Mouse (Mus musculus): ENCODE results near the gene 4930503B20Rik.

Gene 4930503B20Rik

GRCm38 (mm10) chr3:146652431-146652830 is 1.3 kb upstream of the 4930503B20Rik start:
- DNase-seq (ENCODE audit: low spot score), result no peak

DNA sequence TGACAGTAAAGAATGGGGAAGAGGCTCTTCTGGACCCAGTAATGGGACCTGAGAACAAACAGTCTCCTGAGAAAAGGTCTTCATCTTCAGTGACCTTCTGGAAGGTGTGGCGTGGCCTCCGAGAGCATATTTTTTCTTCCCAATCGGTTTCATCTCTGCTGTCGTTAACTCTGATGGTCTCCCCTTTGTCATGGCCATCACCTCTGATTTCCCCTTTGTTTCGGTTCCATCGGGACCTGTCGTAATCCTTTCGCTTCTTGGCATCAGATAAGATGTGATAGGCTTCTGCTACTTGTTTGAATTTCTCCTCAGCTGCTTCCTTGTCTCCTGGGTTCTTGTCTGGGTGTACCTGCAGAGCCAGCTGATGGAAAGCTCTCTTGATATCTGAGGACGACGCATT is 401 bp downstream of the 4930503B20Rik start:
- no peak for DNase-seq (ENCODE audit: low spot score)

DNA sequence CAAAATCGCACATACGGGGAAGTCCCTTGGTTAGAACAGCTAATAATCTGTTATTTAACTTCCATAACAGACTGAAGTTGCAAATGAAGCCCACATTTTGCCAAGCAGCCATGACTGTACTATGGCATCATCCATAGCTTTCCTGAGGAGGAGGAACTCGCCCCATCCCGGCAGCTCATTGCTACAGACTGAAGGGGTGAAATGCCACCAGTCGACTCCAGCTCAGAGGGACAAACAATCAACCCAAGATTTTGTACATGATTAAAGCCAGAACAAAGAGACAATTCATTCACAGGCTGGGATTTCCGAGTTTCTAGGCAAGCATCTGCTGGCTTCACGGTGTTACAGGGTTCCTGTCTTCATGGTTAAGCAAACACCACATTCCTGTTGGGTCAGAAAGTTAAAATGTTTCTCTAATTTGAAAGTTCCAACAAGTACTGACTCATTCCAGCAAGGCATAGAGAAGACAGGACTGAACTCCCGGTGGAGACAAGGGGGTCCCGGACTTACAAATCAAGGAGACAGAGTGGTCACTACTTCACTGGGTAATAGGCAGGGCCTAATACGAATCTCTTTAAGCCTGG is 1.7 kb downstream of the 4930503B20Rik start:
- no peak for DNase-seq (ENCODE audit: low spot score)

GRCm38 (mm10) chr3:146641818-146642427 is 9.2 kb downstream of the 4930503B20Rik start:
- no peak for DNase-seq (ENCODE audit: low spot score)

DNA sequence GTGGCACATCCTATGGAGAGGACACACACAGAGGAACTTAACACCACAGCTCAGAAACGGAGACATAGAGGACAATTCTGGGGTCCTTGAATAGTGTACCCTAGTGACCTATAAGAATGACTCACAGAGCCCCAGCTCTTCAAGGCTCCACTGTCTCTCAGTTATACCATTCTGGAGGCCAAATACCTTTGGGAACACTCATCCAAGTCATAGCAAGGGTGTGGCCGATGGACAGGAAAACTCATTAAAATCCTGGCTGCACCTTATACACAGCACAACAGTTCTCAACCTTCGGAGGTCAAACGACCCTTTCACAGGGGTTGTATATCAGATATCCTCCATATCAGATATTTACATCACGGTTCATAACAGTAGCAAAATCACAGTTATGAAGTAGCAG is 18.6 kb downstream of the 4930503B20Rik start:
- no peak for DNase-seq (ENCODE audit: low spot score)

DNA sequence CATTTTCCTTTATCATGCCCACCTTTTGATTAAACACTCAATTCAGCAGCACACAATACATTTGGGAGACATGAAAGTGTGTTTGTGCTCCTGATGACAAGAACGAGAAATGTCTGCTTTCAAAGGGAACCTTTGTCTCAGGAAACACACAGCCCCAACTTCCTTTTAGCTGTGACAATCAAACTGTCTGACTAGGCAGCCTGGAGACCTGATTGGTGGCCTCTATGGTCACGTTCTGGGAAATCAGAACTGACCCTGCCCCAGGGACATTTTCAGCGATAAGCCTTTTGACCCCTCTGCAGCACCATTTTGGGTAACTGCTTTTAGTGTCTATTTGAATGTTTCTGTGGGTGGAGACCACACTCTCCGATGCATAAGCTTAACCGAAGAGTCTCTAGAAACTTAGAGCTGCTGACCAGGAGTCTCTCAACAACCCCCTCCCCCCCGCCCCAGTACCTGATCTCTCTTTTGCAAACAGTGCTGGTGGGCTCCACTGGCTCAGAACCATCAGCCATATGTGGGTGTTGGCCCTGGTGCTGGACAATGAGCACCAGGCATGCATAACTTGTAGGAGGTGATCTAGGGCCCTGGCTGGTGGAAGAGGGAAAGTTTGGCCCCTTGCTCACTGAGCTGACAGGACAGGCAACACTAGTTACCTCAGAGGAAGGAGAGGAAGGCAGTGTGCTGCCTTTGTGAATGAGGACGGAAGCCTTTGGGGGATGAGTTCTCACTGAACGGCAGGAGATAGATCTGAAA is 22.7 kb downstream of the 4930503B20Rik start:
- no peak for DNase-seq (ENCODE audit: low spot score)

DNA sequence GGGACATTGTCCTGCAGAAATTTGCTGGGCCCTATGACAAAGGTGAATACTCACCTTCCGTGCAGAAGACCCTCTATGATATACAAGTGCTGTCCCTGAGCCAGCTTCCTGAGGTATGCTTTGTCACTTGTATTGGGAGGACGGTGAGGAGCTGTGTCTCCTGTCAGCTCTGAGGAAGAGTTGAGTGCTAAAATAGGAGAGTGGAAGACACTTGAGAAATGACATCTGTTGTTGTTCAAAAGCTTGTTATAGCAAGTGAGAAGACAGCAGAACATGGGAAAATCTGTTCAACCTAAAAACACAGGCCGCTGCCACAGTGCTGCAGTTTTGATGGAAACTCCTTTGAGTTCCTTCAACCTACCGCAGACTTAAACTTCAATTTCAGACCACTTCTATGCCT is 25.4 kb downstream of the 4930503B20Rik start:
- DNase-seq (ENCODE audit: low spot score), result no peak

- no peak for DNase-seq (ENCODE audit: low spot score)
Measured at GRCm38 (mm10) chr3:146621966-146622365, 29.2 kb downstream of the 4930503B20Rik start.

- peak; percentile 65 for DNase-seq (ENCODE audit: low spot score)
Measured at GRCm38 (mm10) chr3:146620555-146621249, 30.4 kb downstream of the 4930503B20Rik start.

DNA sequence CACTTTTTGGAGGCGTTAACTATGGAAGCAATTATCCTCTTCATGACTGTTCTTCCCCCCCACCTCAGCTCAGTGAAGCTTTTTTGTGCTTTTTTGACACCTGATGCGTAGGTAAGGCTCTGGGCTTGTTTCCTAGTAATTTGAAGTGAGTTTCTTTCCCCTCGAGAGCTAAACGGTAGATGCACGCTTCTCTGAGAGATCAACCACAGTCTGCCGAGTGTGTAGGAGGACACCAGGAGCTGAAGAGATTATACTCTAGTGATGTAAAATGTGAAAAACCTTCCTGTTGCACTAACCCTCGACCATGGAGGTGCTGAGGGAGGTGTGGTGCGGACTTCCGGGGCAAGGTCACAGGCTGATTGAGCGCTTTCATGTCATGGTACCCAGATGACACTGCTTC is 31.0 kb downstream of the 4930503B20Rik start:
- no peak for DNase-seq (ENCODE audit: low spot score)

GRCm38 (mm10) chr3:146618357-146618756 is 32.8 kb downstream of the 4930503B20Rik start:
- no peak for DNase-seq (ENCODE audit: low spot score)

DNA sequence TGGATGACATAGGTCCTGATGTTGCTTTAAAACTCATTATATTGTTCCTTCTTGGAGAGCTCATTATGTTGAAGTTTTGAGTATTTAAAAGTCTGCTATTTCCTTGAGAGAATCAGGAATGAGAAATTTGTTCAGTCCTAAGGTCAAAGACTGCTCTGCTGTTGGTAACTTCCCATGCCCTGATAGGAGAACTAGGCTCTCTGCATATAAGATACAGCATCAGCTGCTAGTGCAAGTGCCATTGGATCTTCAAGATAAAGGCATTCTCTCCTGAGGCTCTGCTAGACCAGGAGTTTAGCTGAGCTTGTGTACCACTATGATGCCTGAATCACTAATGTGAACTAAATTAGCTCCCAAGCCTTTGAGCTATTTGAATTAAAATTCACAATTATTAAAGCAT is 33.2 kb downstream of the 4930503B20Rik start:
- DNase-seq (ENCODE audit: low spot score), result no peak

DNA sequence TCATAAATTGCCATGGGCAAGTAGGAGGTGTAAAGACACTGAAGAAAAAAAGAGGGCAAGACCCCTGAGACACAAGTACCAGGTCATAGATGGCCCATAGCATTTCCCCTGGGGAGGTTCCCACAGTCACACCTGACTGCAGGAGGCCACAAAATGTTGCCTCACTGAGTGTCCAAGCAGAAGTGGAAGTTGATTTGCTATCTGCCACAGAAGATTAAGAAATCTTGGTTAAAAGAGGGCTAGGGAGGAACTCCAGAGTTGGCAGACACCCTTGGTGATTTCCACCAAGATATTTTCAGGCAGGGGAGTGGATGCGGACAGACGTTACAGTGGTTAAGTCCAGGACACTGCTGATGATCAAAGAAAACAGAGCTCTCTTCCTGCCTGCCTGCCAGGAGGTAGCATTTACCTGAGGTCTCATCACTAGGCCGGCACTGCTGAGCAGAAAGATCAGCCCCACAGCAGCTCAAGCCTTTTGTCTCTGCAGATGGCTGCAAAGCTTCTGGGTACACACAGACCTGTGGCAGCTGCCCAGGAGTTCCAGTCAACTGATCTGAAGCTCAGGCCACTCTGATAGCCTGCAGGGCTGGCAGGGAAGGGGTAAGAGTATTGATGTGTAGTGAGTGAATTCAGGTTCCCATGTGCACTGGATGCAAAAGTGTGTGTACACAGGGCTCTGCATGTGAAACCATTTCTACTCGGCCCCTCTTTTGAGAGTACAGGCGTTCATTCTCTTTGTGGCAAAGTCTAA is 34.4 kb downstream of the 4930503B20Rik start:
- DNase-seq (ENCODE audit: low spot score), result no peak

DNA sequence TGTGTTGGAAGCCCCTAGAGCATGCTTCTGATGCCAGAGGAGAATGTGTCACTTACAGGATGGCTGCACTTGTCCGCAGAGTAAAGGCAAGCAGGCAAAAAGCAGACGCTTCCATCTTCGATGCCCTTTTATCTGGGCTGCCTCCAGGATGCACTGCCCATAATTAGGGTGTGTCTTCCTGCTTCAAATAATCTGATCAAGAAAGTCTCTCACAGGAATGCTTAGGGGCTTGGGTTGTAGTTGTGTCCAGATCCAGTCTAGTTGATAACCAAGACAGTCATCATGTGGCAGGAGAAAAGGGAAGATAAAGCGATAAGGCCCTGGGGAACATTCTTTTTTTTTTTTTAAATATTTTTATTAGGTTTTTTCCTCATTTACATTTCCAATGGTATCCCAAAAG is 35.6 kb downstream of the 4930503B20Rik start, which contains the start of gene Dnase2b:
Dnase2b (minus strand) TSS at position 101 of the 400 bp plus-strand sequence.
- no peak for DNase-seq (ENCODE audit: low spot score)

DNA sequence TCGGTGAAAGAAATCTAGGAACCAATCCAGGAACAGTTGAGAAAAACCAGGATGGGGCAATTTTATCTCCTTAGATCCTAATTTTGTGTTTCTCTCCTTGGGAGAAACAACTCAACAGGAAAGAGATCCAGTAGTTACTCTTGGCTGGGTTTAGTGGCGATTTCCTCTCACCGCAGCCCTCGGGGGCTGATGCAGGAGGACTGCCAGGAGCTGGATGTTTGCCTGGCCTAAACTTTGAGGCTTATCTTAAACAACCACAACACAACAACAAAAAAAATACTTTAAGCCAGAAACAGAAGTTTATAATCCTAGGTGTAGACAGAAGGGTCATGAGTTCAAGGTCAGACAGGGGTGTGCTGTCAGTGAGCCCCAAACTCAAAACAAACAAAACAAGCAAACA is 39.3 kb downstream of the 4930503B20Rik start:
- no peak for DNase-seq (ENCODE audit: low spot score)

GRCm38 (mm10) chr3:146611261-146611660 is 39.9 kb downstream of the 4930503B20Rik start:
- no peak for DNase-seq (ENCODE audit: low spot score)

- no peak for DNase-seq (ENCODE audit: low spot score)
Measured at GRCm38 (mm10) chr3:146610322-146610721, 40.8 kb downstream of the 4930503B20Rik start.

DNA sequence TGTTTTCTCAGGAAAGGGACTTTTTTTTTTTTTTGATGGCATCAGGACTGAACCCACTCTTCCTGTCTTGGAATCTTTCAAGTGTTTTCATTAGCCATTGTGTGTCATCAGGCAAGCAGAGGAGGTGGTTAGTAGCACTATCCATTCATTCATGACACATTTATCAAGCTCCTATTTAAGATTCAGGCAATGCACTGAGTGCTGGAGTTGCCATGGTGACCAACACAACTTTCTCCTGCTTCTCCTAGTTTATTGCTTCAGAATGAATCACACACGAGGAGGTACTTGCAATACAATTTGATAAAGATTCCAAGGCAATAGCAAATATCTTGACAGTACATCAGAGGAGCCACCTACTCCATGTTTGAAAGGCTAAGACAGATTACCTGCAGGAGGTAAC is 43.7 kb downstream of the 4930503B20Rik start:
- no peak for DNase-seq (ENCODE audit: low spot score)

- DNase-seq (ENCODE audit: low spot score), result no peak
Measured at GRCm38 (mm10) chr3:146604647-146605046, 46.5 kb downstream of the 4930503B20Rik start.

- no peak for DNase-seq (ENCODE audit: low spot score)
Measured at GRCm38 (mm10) chr3:146602531-146602930, 48.6 kb downstream of the 4930503B20Rik start.

DNA sequence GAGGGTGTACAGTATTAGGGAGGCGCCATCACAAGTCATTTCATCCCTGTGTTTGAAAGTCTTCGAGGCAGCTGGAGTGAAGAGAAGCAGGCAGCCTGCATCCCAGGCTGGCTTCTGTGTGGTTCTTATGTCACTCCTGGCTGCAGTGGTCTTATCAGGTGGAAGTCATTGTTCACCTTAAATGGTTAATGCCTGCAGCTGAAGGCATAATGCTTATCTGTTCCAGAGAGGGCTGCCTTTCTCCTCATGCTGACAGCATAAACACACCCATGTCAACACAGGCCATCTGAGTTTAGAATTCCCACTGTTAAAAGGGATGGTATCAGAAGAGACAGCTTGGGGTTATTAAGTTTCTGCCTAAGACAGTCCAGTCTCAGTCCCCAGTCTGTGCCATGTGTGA is 49.9 kb downstream of the 4930503B20Rik start:
- DNase-seq (ENCODE audit: low spot score), result no peak

Data from layer of hippocampus, adult 9-10 months (tissue).